Mouse (Mus musculus) retina, embryonic 14.5 days (tissue): ENCODE measurements around the gene Spata3.
A peak's percentile ranks its signal among the peaks of the same experiment; 100 is the strongest.

ENCODE experiments used
- DNase-seq: peaks from one replicate; pipeline ENCODE4 v3.0.0-alpha.2; 2015; ENCODE audit warnings: low spot score

The Spata3 gene

GRCm38 (mm10) chr1:86032273-86032987, 15.8 kb downstream of the Spata3 start:
- peak; percentile 29 for DNase-seq

DNA sequence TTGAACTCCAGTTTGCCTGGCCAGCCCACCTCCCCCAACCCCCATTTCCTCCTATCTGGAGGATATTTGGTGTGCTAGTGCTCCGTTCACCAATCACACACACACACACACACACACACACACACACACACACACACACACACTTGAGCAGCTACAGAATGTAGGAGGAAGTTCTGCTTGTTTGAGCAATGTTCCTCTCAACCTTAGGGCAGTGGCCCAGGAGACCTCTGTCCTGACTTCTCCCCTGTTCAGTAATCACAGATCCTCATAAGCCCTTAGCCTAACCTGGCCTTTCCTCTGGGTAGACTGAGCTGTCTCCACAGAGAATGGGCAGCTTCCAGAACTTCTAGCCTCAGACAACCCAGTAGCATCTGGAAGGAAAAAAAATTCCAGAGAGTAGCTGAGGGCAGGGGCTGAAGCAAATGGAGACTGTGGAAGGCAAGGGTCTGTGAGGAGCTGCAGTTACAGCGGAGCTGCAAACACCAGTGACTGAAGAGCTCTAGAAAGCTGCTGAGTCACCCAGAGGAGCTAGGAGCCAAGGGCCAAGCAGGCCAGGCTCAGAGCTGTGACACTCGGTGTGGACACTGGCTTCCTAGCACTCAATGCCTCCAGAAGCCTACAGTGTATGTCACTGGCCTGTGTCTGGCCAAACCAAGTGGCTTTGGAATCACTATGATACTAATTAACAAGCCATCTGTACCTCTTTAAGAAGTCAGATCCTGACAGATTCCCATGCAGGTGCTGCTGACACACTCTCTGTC, 21.8 kb downstream of the Spata3 start:
- no peak for DNase-seq

DNA sequence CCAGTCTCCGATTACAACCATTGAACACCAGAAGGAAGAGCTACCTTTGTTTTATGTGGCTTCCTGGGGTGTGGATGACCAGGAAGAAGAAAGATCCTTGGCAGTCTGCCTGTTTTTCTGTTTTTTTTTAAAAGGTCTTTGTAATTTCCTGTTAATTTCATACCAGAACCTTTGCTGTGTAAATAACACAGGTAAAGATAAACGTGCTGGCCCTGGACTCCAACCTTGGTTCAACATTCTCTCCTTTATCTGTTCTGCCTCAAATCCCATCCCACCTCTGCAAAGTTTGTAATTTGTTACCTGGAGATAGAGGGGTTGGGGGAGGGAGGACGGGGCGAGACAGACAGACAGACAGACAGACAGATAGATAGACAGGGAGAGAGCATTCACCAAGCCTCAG, 23.5 kb downstream of the Spata3 start:
- no peak for DNase-seq

DNA sequence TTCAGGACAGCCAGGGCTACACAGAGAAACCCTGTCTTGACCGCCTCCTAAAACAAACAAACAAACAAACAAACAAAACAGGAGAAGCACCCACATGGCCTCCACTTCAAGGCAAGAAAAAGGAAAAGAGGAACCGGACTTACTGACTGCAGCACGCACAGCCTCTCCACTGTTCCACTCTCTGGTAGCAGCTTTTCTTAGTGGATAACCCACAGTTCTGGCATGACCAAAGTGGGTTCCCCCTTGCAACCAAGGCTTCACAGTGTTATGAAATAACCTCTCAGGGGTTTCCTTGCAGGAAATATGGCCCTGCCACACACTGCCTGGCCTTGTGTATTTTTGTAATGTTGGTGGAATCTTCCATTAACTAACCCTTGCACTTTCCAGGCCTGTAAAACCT, 24.2 kb downstream of the Spata3 start:
- no peak for DNase-seq

- DNase-seq, result no peak
Measured at GRCm38 (mm10) chr1:86045056-86045455, 28.4 kb downstream of the Spata3 start.

GRCm38 (mm10) chr1:86045848-86046805, 29.5 kb downstream of the Spata3 start, which contains the start of gene 2810459M11Rik:
TSS of gene 2810459M11Rik (plus strand) at chr1:86045863.
- peak; percentile 60 for DNase-seq

DNA sequence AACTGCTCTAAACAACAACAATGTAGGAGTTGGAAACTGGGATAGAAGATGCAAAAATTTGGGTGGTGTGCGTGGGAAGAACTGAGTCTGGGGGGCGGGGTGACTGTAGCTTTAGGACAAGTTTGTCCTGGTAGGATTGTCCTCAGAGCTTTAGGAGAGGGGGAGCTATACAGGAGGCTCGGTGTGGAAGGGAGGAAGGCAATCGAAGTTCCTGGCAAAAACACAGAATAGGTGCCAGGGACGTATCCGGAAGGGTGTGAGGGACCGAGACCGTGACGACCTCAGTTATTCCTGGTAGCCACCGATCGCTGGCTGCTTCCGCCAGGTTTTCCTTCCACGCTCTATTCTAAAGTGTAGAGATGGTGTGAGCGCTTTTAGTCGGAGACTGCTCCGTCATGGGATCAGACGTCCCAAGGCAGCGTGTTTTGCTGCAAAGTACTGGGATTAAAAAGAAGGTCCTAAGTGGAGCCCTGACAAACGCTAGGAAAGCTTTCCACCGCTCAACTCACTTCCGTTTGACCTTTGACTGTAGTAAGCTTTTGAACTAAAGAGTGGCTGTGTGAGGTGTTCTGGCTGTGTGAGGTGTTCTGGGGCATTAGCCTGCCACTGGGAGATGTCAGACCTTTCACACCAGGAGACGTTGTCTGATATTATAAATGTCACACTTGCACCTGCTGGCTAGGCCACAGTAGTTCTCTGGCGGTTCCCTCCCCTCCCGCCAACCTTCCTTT, 30.4 kb downstream of the Spata3 start:
- DNase-seq, result no peak

DNA sequence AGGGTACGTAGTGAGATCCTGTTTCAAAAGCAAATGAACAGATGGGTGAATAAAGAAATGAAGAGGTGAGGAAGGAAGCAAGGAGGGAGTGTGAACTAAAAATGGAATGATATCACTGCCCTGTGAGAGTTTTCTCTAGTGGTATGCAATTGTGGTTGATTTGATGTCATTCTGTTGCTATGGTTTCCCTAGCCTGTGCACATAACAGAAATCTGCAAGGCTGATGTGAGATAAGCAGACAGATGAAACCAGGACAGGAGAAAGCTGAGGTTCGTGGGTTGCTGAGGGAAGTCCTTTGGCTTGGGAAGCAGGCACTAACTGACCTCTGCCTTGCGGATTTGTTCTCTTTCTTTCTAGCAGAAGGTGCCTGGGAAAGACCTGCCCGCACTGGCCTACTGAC, 31.6 kb downstream of the Spata3 start:
- no peak for DNase-seq

GRCm38 (mm10) chr1:86048744-86049143, 32.1 kb downstream of the Spata3 start:
- no peak for DNase-seq

DNA sequence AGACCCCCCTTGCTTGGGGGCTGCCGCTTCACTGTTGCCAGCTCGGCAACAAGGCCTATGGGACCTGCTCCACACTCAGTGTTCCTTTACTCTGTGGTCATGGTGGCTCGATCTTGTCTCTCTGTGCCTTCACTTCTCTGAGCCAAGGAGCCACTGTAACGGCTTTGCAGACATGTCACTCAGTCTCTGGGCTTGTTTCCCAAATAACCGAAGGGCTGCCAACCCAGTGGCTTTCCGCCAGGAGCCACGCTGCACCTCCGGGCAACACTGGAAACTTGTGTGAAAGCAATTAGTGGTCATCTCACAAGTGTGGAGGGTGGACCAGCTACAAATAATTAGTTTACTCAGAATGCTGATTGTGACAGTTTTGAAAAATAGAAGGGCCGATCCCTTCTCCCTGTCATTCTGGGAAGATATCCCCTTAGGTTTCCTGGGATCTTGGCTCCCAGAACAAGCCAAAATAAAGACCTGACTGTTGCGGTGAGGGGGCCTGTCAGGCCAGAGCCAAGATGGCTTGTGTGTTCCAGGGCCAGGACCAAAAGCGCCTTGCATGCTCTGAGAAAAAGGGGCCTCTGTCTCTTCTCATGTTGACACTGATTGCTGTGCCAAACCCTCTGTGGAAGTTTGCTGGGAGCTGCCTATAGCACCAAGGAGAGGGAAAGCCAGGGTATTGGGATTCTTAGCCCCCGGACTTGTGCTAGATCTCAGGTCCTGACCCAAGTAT, 36.7 kb downstream of the Spata3 start:
- DNase-seq, result no peak

DNA sequence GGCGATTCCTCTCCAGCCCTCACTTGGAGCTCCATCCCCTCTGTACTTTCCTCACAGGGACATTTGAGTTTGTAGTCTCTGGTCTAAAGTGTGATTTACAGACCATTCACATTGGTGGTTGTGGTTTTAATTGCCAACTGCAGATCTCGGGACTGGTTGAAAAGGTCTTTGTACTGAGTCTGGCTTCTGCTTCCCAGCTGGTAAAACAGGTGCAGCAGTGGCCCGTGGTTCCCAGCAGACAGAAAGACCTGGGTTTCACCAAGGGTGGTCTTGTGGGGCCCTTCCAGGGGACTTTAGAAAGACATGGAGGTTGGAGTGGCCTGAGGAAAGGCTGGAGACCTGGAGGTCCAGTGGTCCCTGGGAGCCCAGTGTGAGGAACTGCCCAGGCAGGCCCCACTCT, 38.3 kb downstream of the Spata3 start:
- no peak for DNase-seq

- no peak for DNase-seq
Measured at GRCm38 (mm10) chr1:86056284-86056683, 39.7 kb downstream of the Spata3 start.

GRCm38 (mm10) chr1:86058856-86059769, 42.5 kb downstream of the Spata3 start:
- DNase-seq, result peak; percentile 99

GRCm38 (mm10) chr1:86062523-86062922, 45.9 kb downstream of the Spata3 start:
- no peak for DNase-seq

GRCm38 (mm10) chr1:86064271-86064991, 47.8 kb downstream of the Spata3 start, which contains the start of gene Psmd1:
TSS of gene Psmd1 (plus strand) at chr1:86064387.
- peak; percentile 97 for DNase-seq

DNA sequence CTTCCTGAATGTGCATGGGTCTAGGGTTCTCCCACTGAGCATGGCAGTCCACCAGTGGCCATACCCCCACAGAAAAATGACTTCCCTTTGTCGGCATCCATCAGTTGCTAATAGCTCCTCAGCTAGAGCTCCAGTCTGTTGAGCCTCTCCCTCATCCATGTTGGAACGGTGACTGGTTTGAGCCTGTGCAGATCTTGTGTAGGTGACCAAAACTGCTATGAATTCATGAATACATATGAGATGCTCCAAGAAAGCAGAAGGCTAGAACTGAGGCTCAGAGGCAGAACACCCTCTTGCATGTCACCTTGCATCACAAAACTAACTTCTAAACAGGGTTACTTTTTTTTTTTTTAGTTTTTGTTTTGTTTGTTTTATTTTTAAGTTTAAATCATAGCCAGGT, 59.9 kb downstream of the Spata3 start:
- DNase-seq, result no peak
